In genomic region chr7:80773834-80774614, GRCm38 (mm10) we compare ENCODE assay signal across 9 mouse cellular contexts. TPM values are rescaled to one million over a fixed set of nuclear protein-coding genes. Genes with fewer than 3 reads are reported as not detected.
DNase-seq lines count a peak whose midpoint lies in the region; ATAC-seq and TF ChIP-seq lines count a peak whose summit lies in the region.
"Had no signal": no experiment of that assay in that cellular context is flagged by ENCODE, and none has a peak within 500 bp of the region (broad histone marks: within the 10 kb centered on the region; RNA-seq: fewer than 3 reads in every experiment).

No protein-coding gene starts in this region.

- H3K4me3 ChIP-seq in kidney, adult 2 months (ENCODE audit: insufficient read depth, low read depth, low read length) = no peak overlapping the region
- no peak overlapping the region for H3K4me3 ChIP-seq in lung, postnatal 0 days (ENCODE audit: low read depth, low read length)
- H3K4me3 ChIP-seq: megakaryocyte, embryonic 14.5 days had no signal

- TF ChIP-seq EP300 in lung, postnatal 0 days (IDR thresholded peaks at IDR 0.05) = peak; percentile 96

- H3K4me1 ChIP-seq in kidney, adult 2 months (ENCODE audit: control insufficient read depth, insufficient read depth, low read length) = peaks cover 10% of the 10 kb centered on the region
- H3K4me1 ChIP-seq in lung, postnatal 0 days (ENCODE audit: insufficient read depth, low read depth, low read length) = peaks cover 20% of the 10 kb centered on the region; the same call in 1 of the 2 replicates

- no peaks in the 10 kb centered on the region for H3K36me3 ChIP-seq in kidney, adult 2 months (ENCODE audit: control insufficient read depth, insufficient read depth, low read length)
- H3K36me3 ChIP-seq in lung, postnatal 0 days (ENCODE audit: insufficient read depth, low read length) = no peaks in the 10 kb centered on the region

- peak; percentile 90 for ATAC-seq in lung, postnatal 0 days

- H3K27ac ChIP-seq in kidney, adult 2 months (ENCODE audit: insufficient read depth, low read depth, low read length) = peak overlapping the region; percentile 77
- H3K27ac ChIP-seq in lung, postnatal 0 days (ENCODE audit: low read length) = peak overlapping the region; percentile 86

- TF ChIP-seq CTCF in kidney, adult 2 months (conservative IDR thresholded peaks at IDR 0.05; ENCODE audit: insufficient read depth, insufficient read length, low read depth, low read length) = no peak
- TF ChIP-seq CTCF in lung, postnatal 0 days (IDR thresholded peaks at IDR 0.05) = no peak

- no peaks in the 10 kb centered on the region for H3K9me3 ChIP-seq in lung, postnatal 0 days (ENCODE audit: low read length)

- H3K27me3 ChIP-seq in kidney, adult 2 months (replicated peaks; ENCODE audit: control insufficient read depth, insufficient read depth, low read length) = no peaks in the 10 kb centered on the region
- H3K27me3 ChIP-seq in lung, postnatal 0 days (replicated peaks; ENCODE audit: insufficient read depth, low read length) = no peaks in the 10 kb centered on the region

- TF ChIP-seq POLR2A in kidney, adult 2 months (IDR thresholded peaks at IDR 0.05; ENCODE audit: low read depth, low read length) = no peak

- H3K4me2 ChIP-seq in lung, postnatal 0 days (replicated peaks; ENCODE audit: low read depth, low read length) = peak overlapping the region; percentile 17; the same call in 1 of the 2 replicates

- WGBS in kidney, adult 2 months = 45% methylated on average over 14 of the region's 14 CpGs
- 19% methylated on average over 14 of the region's 14 CpGs for WGBS in lung, postnatal 0 days

- no peak overlapping the region for H3K9ac ChIP-seq in lung, postnatal 0 days (replicated peaks; ENCODE audit: low read depth)

- DNase-seq in kidney, adult 2 months = peak; percentile 67
- DNase-seq in kidney, adult 8-10 months = no peak
- DNase-seq in R1 (ENCODE audit: low read depth, low spot score) = peak; percentile 38
- peak; percentile 57 to 67 for DNase-seq in heart, adult 18-20 months
- DNase-seq in lung, postnatal 0 days (ENCODE audit: low spot score) = peak; percentile 95
- DNase-seq in cerebellum, postnatal 14 days = no peak
- DNase-seq in urinary bladder, postnatal 10 days (ENCODE audit: low spot score) = no peak
- DNase-seq in cerebellum, postnatal 4 days (ENCODE audit: low spot score in 2 of 2) = no peak

RNA-seq across cellular contexts. Expression of gene Iqgap1, which starts 51.8 kb away (rescaled TPM):
- polyA plus RNA-seq in kidney, adult 2 months (2012; rRNA removed) = 38.1 and 42.0 TPM in 2 replicates
- total RNA-seq in heart, adult 18-20 months (2021) = 10 to 100 TPM; 32.7 to 35.3 TPM
- polyA plus RNA-seq in lung, postnatal 0 days (2015; fragmentation: Nextera tagmentation; extraction: Ambion mirVana) = 153 and 183 TPM in 2 replicates

Comparison
In these comparisons a context has a peak if more than half of its experiments do, and no peak if none do; other contexts are left out.
1. DNase-seq: peak in kidney, adult 2 months (single experiment), R1 (single experiment), heart, adult 18-20 months (2 of 2) and lung, postnatal 0 days (single experiment); none in kidney, adult 8-10 months (0 of 2), cerebellum, postnatal 14 days (0 of 2), urinary bladder, postnatal 10 days (single experiment) and cerebellum, postnatal 4 days (0 of 2).